Mouse (Mus musculus) layer of hippocampus, postnatal 10 days (tissue): ENCODE measurements around the gene Palm. TPM values are rescaled to one million over a fixed set of nuclear protein-coding genes. Genes with fewer than 3 reads are reported as not detected.

Source experiments
- DNase-seq, 2 experiments: peaks; one replicate each; pipeline ENCODE4 v3.0.0; 2021; ENCODE audit warnings: low spot score in 2 of 2
- total RNA-seq, 2 experiments: library from RNA; stranded (reverse); gene quantifications; 2 replicates each; pipeline ENCODE4 v1.2.3; 2021

Palm gene
- total RNA-seq, 2 experiments from 2014 or later = 392 to 395 TPM

GRCm38 (mm10) chr10:79821731-79822130 lies 28.4 kb downstream of the Palm start:
- DNase-seq = no peak

DNA sequence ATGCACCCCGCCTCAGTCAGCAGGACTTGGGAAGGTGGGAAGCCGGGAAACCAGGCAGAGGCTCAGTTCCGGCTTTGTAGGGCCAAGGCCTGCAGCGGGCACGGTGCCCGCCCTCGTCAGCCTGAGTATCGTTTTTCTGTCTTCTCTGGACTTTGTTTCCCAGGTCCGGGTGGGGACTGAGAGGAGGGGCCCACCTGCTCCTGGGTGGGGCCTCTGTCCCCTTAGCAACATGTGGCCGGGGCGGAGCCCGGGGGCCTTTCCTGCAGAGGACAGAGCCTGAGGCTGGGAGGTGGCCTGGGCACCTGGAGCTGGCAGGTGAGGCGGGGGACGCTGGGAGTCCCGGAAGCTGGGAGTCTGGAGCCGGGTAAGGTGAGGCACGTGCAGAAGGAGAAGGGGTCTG lies 29.0 kb downstream of the Palm start:
- DNase-seq = no peak

- DNase-seq = no peak
These were observed 29.6 kb downstream of the Palm start for GRCm38 (mm10) chr10:79823011-79823410.

DNA sequence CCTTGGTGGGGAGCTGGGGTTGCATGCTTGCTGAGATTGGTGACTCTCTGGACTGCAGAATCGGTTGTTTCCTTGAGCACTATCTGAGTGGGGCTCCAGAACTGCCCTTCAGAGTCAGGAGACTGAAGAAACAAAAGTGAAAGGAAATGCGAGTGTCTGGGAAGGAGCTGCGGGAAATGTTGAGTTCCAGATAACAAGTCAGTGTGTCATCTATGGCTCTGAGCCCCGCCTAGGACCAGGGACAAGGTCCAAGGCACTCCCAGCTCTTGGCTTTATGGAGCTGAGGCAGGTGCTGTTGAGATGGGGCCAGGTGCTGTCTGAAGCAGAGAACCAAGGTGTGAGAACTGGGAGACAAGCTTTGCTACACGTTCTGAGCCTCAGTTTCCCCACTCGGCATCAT lies 31.0 kb downstream of the Palm start:
- no peak for DNase-seq

DNA sequence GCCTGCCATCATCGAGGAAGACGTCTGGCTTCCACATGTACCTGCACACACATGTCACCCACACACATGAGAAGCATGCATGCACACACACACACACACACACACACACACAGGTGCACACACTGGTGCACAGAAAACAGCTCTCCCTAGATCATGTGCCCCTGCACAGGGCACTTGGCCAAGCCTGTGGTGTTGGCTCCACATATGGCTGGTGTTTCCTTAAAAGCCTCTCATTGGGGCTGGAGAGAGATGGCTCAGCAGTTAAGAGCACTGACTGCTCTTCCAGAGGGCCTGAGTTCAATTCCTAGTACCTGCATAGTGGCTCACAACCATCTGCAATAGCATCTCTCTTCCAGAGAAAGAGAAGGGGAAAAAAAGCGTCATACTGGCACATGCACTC lies 38.2 kb downstream of the Palm start:
- DNase-seq = no peak

DNA sequence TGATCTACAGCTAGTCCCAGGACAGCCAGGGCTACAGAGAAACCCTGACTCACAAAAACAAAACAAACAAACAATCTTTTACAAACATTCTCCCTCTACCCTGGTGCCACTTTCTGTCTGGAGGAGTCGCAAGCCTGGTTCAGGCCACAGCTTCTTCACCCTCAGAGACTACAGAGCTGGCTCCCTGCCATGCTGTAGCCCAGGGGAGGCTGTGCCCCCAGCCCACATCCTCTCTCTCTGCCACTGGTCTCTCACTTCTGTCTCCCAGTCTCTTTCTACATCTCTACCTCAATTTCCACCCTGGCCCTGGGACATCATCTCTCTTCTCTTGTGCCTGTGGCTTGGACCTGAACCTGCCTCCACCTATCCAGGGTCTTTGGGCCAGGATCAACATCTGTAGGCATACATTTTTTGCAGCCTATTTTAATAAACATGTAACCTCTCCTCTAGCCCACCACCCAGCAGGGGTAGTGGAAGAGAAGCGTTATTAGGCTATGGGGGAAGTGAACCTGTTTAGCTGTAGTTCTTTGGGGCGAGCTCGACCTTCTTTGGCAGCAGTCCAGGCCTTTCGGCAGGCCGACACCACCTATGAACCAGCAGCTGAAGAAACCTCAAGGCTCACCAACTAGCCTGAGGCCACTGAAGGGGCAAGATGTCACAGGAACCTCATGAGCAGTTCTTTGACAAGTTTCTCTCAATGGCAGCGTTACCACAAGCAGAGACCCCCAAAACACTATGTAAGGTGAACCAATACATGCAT lies 38.8 kb downstream of the Palm start:
- DNase-seq = no peak

- no peak for DNase-seq
These were observed 39.4 kb downstream of the Palm start for GRCm38 (mm10) chr10:79832786-79833181.

- DNase-seq = peak; percentile 87
These were observed 41.5 kb downstream of the Palm start for GRCm38 (mm10) chr10:79834769-79835398.

- no peak for DNase-seq
These were observed 43.5 kb downstream of the Palm start for GRCm38 (mm10) chr10:79836918-79837317.

GRCm38 (mm10) chr10:79838151-79838550 lies 44.8 kb downstream of the Palm start:
- DNase-seq = no peak

GRCm38 (mm10) chr10:79840091-79840490 lies 46.7 kb downstream of the Palm start:
- DNase-seq = no peak

- peak in 1 of 2 experiments; percentile 55 for DNase-seq
These were observed 47.5 kb downstream of the Palm start for GRCm38 (mm10) chr10:79840644-79841551.

- no peak for DNase-seq
These were observed 49.0 kb downstream of the Palm start for GRCm38 (mm10) chr10:79842322-79842721.

GRCm38 (mm10) chr10:79843476-79843875 lies 50.1 kb downstream of the Palm start:
- no peak for DNase-seq

GRCm38 (mm10) chr10:79846553-79846952 lies 53.2 kb downstream of the Palm start:
- no peak for DNase-seq

GRCm38 (mm10) chr10:79849941-79850628 lies 56.7 kb downstream of the Palm start:
- no peak for DNase-seq

- no peak for DNase-seq
These were observed 58.3 kb downstream of the Palm start for GRCm38 (mm10) chr10:79851653-79852052.

DNA sequence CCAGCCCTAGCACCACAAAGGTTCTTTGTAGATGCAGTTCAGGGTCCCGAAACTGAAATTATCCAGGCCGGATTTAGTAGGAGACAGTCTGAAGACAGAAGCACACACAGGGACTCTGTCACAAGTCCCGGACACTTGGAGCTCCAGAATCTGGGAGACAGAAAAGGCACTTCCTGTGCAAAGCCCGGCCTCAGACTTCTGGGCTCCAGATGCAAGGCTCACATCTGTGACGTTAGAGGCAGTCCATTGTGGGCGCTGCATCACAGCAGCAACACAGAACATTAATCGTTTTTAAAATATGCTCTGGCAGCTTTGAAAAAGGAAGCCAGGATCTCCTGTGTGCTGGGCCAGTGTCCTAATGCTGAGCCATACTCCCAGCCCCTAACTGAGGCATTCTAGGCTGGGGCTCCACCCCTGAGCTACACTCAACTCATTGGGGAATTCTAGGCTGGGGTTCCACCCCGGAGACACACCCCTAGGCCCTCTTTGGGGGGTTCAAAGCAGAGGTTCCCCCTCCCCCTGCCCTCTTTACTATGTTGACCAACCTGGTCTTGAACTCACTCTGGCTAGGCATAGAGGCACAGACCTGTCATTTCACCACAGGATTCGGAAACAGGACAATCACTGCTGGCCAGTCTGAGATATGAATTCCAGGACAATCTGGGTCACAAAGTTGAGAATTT lies 58.9 kb downstream of the Palm start:
- no peak for DNase-seq

DNA sequence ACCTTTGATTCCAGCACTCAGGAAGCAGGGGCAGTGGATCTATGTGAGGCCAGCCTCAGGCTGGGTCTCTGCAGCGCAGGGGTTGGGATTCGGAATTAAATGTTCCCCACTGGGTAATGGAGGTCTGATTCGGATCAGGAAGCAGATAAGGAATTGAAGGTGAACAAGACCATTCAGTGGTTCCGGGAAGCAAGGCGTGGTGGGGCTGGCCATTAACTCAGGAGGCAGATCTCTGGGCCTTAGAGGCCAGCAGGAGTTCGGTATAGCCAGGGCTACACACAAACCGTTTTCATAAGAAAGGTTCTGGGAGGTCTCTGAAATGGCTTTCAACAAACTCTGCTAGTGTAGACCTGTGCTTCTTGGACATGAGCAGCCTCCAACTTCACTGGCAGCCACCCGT lies 59.5 kb downstream of the Palm start:
- no peak for DNase-seq

DNA sequence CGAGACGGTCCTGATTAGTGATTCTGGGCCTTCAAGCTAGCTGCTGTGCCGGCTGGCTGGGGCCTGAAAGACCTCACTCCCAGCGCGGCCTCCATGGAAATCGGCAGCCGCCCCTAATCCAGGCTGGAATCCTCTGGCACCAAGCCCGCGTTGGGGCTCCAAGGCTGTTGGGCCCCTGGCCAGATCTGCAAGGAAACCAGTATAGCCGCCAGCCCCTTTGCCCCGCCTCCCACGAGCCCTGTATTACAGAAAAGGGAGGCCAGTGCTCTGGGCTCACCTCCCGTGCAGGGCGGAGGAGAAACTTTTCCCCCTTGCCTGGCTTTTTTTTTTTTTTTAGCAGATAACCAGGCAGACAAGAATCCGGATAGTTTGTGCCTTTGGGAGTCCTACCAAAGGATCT lies 60.0 kb downstream of the Palm start:
- peak; percentile 96 to 97 for DNase-seq
